In the genomic region with DNA sequence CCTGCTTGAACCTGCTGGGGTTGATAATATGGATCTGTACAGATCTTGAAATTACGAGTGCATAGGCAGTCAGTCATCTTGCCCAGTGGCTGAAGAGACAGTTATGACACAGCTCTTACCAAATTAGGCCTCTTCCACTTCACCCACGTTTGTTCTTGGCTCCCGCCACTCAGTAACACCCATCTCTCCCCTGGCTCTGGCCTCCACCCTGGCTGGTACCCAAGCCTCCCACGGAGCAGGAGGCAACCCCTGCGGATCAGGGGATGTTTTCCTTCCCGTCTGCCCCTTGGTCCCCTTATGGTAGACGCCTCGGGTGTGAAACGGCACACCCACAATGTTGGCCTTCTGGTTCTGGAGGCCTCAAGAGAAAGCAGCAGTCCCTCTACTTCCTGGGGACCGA, we compare ENCODE assay signal across 12 mouse cellular contexts.
DNase-seq lines count a peak whose midpoint lies in the region; ATAC-seq and TF ChIP-seq lines count a peak whose summit lies in the region.
"Had no signal": no experiment of that assay in that cellular context is flagged by ENCODE, and none has a peak within 500 bp of the region (broad histone marks: within the 10 kb centered on the region; RNA-seq: fewer than 3 reads in every experiment).

No protein-coding gene starts in this region.

- TF ChIP-seq EP300 in liver, postnatal 0 days (IDR thresholded peaks at IDR 0.05; ENCODE audit: low read depth) = no peak

- WGBS in embryonic facial prominence, embryonic 10.5 days = 77% methylated on average over 10 of the region's 10 CpGs
- 71% methylated on average over 10 of the region's 10 CpGs for WGBS in neural tube, embryonic 15.5 days
- WGBS in liver, postnatal 0 days (ENCODE audit: insufficient replicate concordance) = 52% methylated on average over 10 of the region's 10 CpGs

- intact Hi-C loops in heart, postnatal 14 days (cut with DNase I) = no loop called here

- H3K27ac ChIP-seq in embryonic facial prominence, embryonic 10.5 days (replicated peaks) = 0 out of 2 replicates have a peak overlapping the region, but pooled peaks have one; percentile 14
- H3K27ac ChIP-seq in neural tube, embryonic 15.5 days (replicated peaks) = no peak overlapping the region
- no peak overlapping the region for H3K27ac ChIP-seq in liver, postnatal 0 days (ENCODE audit: low read depth)
- H3K27ac ChIP-seq: hindbrain, embryonic 12.5 days; liver, embryonic 15.5 days; midbrain, embryonic 13.5 days had no signal

- no peaks in the 10 kb centered on the region for H3K9me3 ChIP-seq in embryonic facial prominence, embryonic 10.5 days
- H3K9me3 ChIP-seq in neural tube, embryonic 15.5 days (replicated peaks) = no peaks in the 10 kb centered on the region
- H3K9me3 ChIP-seq in liver, postnatal 0 days (ENCODE audit: low read length) = no peaks in the 10 kb centered on the region
- H3K9me3 ChIP-seq: hindbrain, embryonic 12.5 days; liver, embryonic 15.5 days; midbrain, embryonic 13.5 days had no signal

- no peak for ATAC-seq in neural tube, embryonic 15.5 days (ENCODE audit: low FRiP score)
- no peak for ATAC-seq in liver, postnatal 0 days
- ATAC-seq: midbrain, embryonic 13.5 days had no signal

- no peak overlapping the region for H3K4me3 ChIP-seq in embryonic facial prominence, embryonic 10.5 days
- H3K4me3 ChIP-seq in neural tube, embryonic 15.5 days (replicated peaks) = no peak overlapping the region
- H3K4me3 ChIP-seq in liver, postnatal 0 days (ENCODE audit: low read depth, low read length) = no peak overlapping the region
- H3K4me3 ChIP-seq: hindbrain, embryonic 12.5 days; liver, embryonic 15.5 days; midbrain, embryonic 13.5 days had no signal

- H3K9ac ChIP-seq in neural tube, embryonic 15.5 days (replicated peaks) = no peak overlapping the region
- no peak overlapping the region for H3K9ac ChIP-seq in liver, postnatal 0 days (replicated peaks)
- H3K9ac ChIP-seq: hindbrain, embryonic 12.5 days; liver, embryonic 15.5 days; midbrain, embryonic 13.5 days had no signal

- no peaks in the 10 kb centered on the region; the same call in 1 of the 2 replicates for H3K27me3 ChIP-seq in embryonic facial prominence, embryonic 10.5 days (replicated peaks; ENCODE audit: low read depth, poor library complexity, severe bottlenecking)
- no peaks in the 10 kb centered on the region for H3K27me3 ChIP-seq in neural tube, embryonic 15.5 days (replicated peaks)
- no peaks in the 10 kb centered on the region for H3K27me3 ChIP-seq in liver, postnatal 0 days (ENCODE audit: insufficient read depth, low read length)
- H3K27me3 ChIP-seq: hindbrain, embryonic 12.5 days; liver, embryonic 15.5 days had no signal

- no peak overlapping the region for H3K4me2 ChIP-seq in neural tube, embryonic 15.5 days
- no peak overlapping the region for H3K4me2 ChIP-seq in liver, postnatal 0 days (ENCODE audit: low read depth, low read length)
- H3K4me2 ChIP-seq: hindbrain, embryonic 12.5 days; liver, embryonic 15.5 days; midbrain, embryonic 13.5 days had no signal

- DNase-seq in layer of hippocampus, adult 11-12 months (ENCODE audit: low spot score) = peak; percentile 9
- DNase-seq in layer of hippocampus, postnatal 25 days (ENCODE audit: extremely low spot score in 1 of 2, low spot score in 1 of 2) = no peak
- DNase-seq in embryonic facial prominence, embryonic 10.5 days (ENCODE audit: low spot score) = no peak
- DNase-seq in heart, postnatal 14 days = peak; percentile 19 to 34
- peak; percentile 26 for DNase-seq in lung, postnatal 36 days
- no peak for DNase-seq in liver, postnatal 0 days
- DNase-seq: cerebellum, postnatal 36 days; spleen, adult 18-20 months had no signal

- peaks cover 9% of the 10 kb centered on the region for H3K4me1 ChIP-seq in embryonic facial prominence, embryonic 10.5 days
- peaks cover 6% of the 10 kb centered on the region for H3K4me1 ChIP-seq in neural tube, embryonic 15.5 days
- no peaks in the 10 kb centered on the region for H3K4me1 ChIP-seq in liver, postnatal 0 days (ENCODE audit: insufficient read depth)

- no peaks in the 10 kb centered on the region for H3K36me3 ChIP-seq in embryonic facial prominence, embryonic 10.5 days (replicated peaks)
- no peaks in the 10 kb centered on the region for H3K36me3 ChIP-seq in neural tube, embryonic 15.5 days
- no peaks in the 10 kb centered on the region for H3K36me3 ChIP-seq in liver, postnatal 0 days (replicated peaks; ENCODE audit: insufficient read depth, low read length)
- H3K36me3 ChIP-seq: hindbrain, embryonic 12.5 days; liver, embryonic 15.5 days; midbrain, embryonic 13.5 days had no signal

- no peak for TF ChIP-seq CTCF in liver, postnatal 0 days (IDR thresholded peaks at IDR 0.05; ENCODE audit: low read depth)

Comparison
In these comparisons a context has a peak if more than half of its experiments do, and no peak if none do; other contexts are left out.
1. DNase-seq: peak in layer of hippocampus, adult 11-12 months (single experiment), heart, postnatal 14 days (2 of 2) and lung, postnatal 36 days (single experiment); none in layer of hippocampus, postnatal 25 days (0 of 2), embryonic facial prominence, embryonic 10.5 days (single experiment) and liver, postnatal 0 days (single experiment).